In genomic region chr14:57607500-57607899, GRCm38 (mm10) we compare ENCODE assay signal across 8 mouse cellular contexts. TPM values are rescaled to one million over a fixed set of nuclear protein-coding genes. Genes with fewer than 3 reads are reported as not detected.
DNase-seq lines count a peak whose midpoint lies in the region; ATAC-seq and TF ChIP-seq lines count a peak whose summit lies in the region.

No protein-coding gene starts in this region.

- peaks cover 7% of the 10 kb centered on the region; the same call in 1 of the 2 replicates for H3K36me3 ChIP-seq in forebrain, postnatal 0 days (ENCODE audit: insufficient read depth)
- H3K36me3 ChIP-seq in midbrain, embryonic 14.5 days (ENCODE audit: control insufficient read depth, insufficient read depth, low read length), result peaks cover 23% of the 10 kb centered on the region
- 0 out of 2 replicates have a peak, but pooled peaks cover 9% of the 10 kb centered on the region for H3K36me3 ChIP-seq in stomach, embryonic 15.5 days

- H3K9me3 ChIP-seq in forebrain, postnatal 0 days (ENCODE audit: low read length), result no peaks in the 10 kb centered on the region
- H3K9me3 ChIP-seq in midbrain, embryonic 14.5 days (ENCODE audit: control insufficient read depth, low read length), result no peaks in the 10 kb centered on the region
- H3K9me3 ChIP-seq in stomach, embryonic 15.5 days, result no peaks in the 10 kb centered on the region

- H3K27me3 ChIP-seq in forebrain, postnatal 0 days (ENCODE audit: insufficient read depth, low read length), result no peaks in the 10 kb centered on the region
- H3K27me3 ChIP-seq in midbrain, embryonic 14.5 days (ENCODE audit: control insufficient read depth, insufficient read depth, low read length), result no peaks in the 10 kb centered on the region
- H3K27me3 ChIP-seq in stomach, embryonic 15.5 days (replicated peaks), result no peaks in the 10 kb centered on the region

- no peak for TF ChIP-seq CTCF in forebrain, postnatal 0 days (IDR thresholded peaks at IDR 0.05; ENCODE audit: low read depth)

- no peak overlapping the region for H3K4me3 ChIP-seq in forebrain, postnatal 0 days (ENCODE audit: low read depth, low read length)
- no peak overlapping the region for H3K4me3 ChIP-seq in midbrain, embryonic 14.5 days (replicated peaks; ENCODE audit: low read depth, low read length)
- H3K4me3 ChIP-seq in stomach, embryonic 15.5 days (replicated peaks), result no peak overlapping the region

- ATAC-seq in forebrain, postnatal 0 days, result peak; percentile 76
- ATAC-seq in midbrain, embryonic 14.5 days (ENCODE audit: low FRiP score, low TSS enrichment), result peak; percentile 77; the same call in 1 of the 2 replicates
- ATAC-seq in stomach, embryonic 15.5 days (ENCODE audit: insufficient read depth, low FRiP score, low read depth), result peak; percentile 84; the same call in 1 of the 2 replicates
- no peak for ATAC-seq in CD4-positive, CD25-positive, alpha-beta regulatory T cell, adult 4 months

- intact Hi-C loops in heart, postnatal 25 days (cut with DNase I), result no loop called here

- no peak overlapping the region for H3K9ac ChIP-seq in forebrain, postnatal 0 days
- no peak overlapping the region for H3K9ac ChIP-seq in midbrain, embryonic 14.5 days (replicated peaks; ENCODE audit: low read length)
- no peak overlapping the region for H3K9ac ChIP-seq in stomach, embryonic 15.5 days

- 12% methylated on average over 1 of the region's 1 CpGs for WGBS in forebrain, postnatal 0 days
- 48% methylated on average over 1 of the region's 1 CpGs for WGBS in midbrain, embryonic 14.5 days
- WGBS in stomach, embryonic 15.5 days, result 5% methylated on average over 1 of the region's 1 CpGs

- H3K27ac ChIP-seq in forebrain, postnatal 0 days (ENCODE audit: low read depth, low read length), result no peak overlapping the region
- no peak overlapping the region for H3K27ac ChIP-seq in midbrain, embryonic 14.5 days (replicated peaks; ENCODE audit: low read depth, low read length)
- peak overlapping the region; percentile 5; the same call in 1 of the 2 replicates for H3K27ac ChIP-seq in stomach, embryonic 15.5 days

- 0 out of 2 replicates have a peak, but pooled peaks cover 5% of the 10 kb centered on the region for H3K4me1 ChIP-seq in forebrain, postnatal 0 days (ENCODE audit: insufficient read depth)
- peaks cover 9% of the 10 kb centered on the region; the same call in 1 of the 2 replicates for H3K4me1 ChIP-seq in midbrain, embryonic 14.5 days (ENCODE audit: control insufficient read depth, insufficient read depth, low read length)
- peaks cover 6% of the 10 kb centered on the region; the same call in 1 of the 2 replicates for H3K4me1 ChIP-seq in stomach, embryonic 15.5 days

- H3K4me2 ChIP-seq in forebrain, postnatal 0 days (ENCODE audit: low read depth), result no peak overlapping the region
- no peak overlapping the region for H3K4me2 ChIP-seq in midbrain, embryonic 14.5 days (ENCODE audit: low read length)
- no peak overlapping the region for H3K4me2 ChIP-seq in stomach, embryonic 15.5 days

- peak; percentile 90 for DNase-seq in Muller cell, postnatal 12 days (ENCODE audit: inconsistent ontology term)
- peak; percentile 96 to 98 for DNase-seq in adrenal gland, postnatal 36 days
- DNase-seq in forebrain, postnatal 0 days, result peak; percentile 81
- peak; percentile 89 for DNase-seq in heart, postnatal 25 days (ENCODE audit: low spot score)
- peak; percentile 78 to 81 for DNase-seq in layer of hippocampus, postnatal 36 days
- peak; percentile 86 for DNase-seq in midbrain, embryonic 14.5 days

RNA-seq across cellular contexts. Expression of gene Eef1akmt1, which starts 36.1 kb away (rescaled TPM):
- 10 to 100 TPM; 26.4 to 27.5 TPM for total RNA-seq in adrenal gland, postnatal 36 days (2021)
- 45.7 and 58.4 TPM in 2 replicates for total RNA-seq in forebrain, postnatal 0 days (2014; rRNA removed)
- polyA plus RNA-seq in forebrain, postnatal 0 days (2015; fragmentation: Nextera tagmentation; extraction: Ambion mirVana), result 82.9 and 84.9 TPM in 2 replicates
- total RNA-seq in heart, postnatal 25 days (2021), result 10 to 100 TPM; 29.6 to 30.2 TPM
- total RNA-seq in layer of hippocampus, postnatal 36 days (2021), result 10 to 100 TPM; 36.8 to 37.7 TPM
- polyA plus RNA-seq in midbrain, embryonic 14.5 days (2014; fragmentation: Nextera tagmentation; extraction: Ambion mirVana), result 101 and 104 TPM in 2 replicates
- polyA plus RNA-seq in stomach, embryonic 15.5 days (2015; fragmentation: Nextera tagmentation; extraction: Ambion mirVana), result 89.0 and 91.0 TPM in 2 replicates
- 100 to 1,000 TPM; 125 to 131 TPM for polyA plus RNA-seq in CD4-positive, CD25-positive, alpha-beta regulatory T cell, adult 4 months (2017; shearing (Covaris generic))

RNA-seq across cellular contexts. Expression of gene Xpo4, which starts 57.7 kb away (rescaled TPM):
- 10 to 100 TPM; 32.9 to 33.9 TPM for total RNA-seq in adrenal gland, postnatal 36 days (2021)
- total RNA-seq in forebrain, postnatal 0 days (2014; rRNA removed), result 18.9 and 21.2 TPM in 2 replicates
- 6.0 and 8.5 TPM in 2 replicates for polyA plus RNA-seq in forebrain, postnatal 0 days (2015; fragmentation: Nextera tagmentation; extraction: Ambion mirVana)
- 10 to 100 TPM; 11.2 to 11.9 TPM for total RNA-seq in heart, postnatal 25 days (2021)
- total RNA-seq in layer of hippocampus, postnatal 36 days (2021), result 10 to 100 TPM; 13.4 to 13.9 TPM
- polyA plus RNA-seq in midbrain, embryonic 14.5 days (2014; fragmentation: Nextera tagmentation; extraction: Ambion mirVana), result 13.5 and 18.7 TPM in 2 replicates
- 20.4 and 21.3 TPM in 2 replicates for polyA plus RNA-seq in stomach, embryonic 15.5 days (2015; fragmentation: Nextera tagmentation; extraction: Ambion mirVana)
- polyA plus RNA-seq in CD4-positive, CD25-positive, alpha-beta regulatory T cell, adult 4 months (2017; shearing (Covaris generic)), result 10 to 100 TPM; 26.9 to 29.6 TPM
